Mouse (Mus musculus) stomach, postnatal 0 days (tissue): Measurements from ENCODE around the gene Paqr7. TPM values are rescaled to one million over a fixed set of nuclear protein-coding genes. Genes with fewer than 3 reads are reported as not detected.

ENCODE experiments used
- ATAC-seq: fragments of 200-750 bp; cut with Nextera tagmentation; 2 replicates; pipeline ENCODE4 v1.8.0; 2017; ENCODE audit not compliant: low FRiP score, low TSS enrichment
- DNase-seq: peaks from one replicate; pipeline ENCODE4 v3.0.0-alpha.2; 2016; ENCODE audit warnings: low spot score
- H3K27ac ChIP-seq: fragments of 300-500 bp; sonication (generic); replicated peaks from 2 replicates; pipeline ENCODE4 v1.5.1; 2014; ENCODE audit warnings: mild to moderate bottlenecking, control low read depth
- H3K27me3 ChIP-seq: fragments of 300-500 bp; sonication (generic); 2 replicates; pipeline ENCODE4 v1.6.1; 2014; ENCODE audit warnings: low read length; ENCODE audit not compliant: control insufficient read depth, insufficient read depth
- H3K36me3 ChIP-seq: fragments of 300-500 bp; sonication (generic); 2 replicates; pipeline ENCODE4 v1.6.1; 2014; ENCODE audit warnings: low read length, mixed read lengths; ENCODE audit not compliant: control insufficient read depth, insufficient read depth
- H3K4me1 ChIP-seq: fragments of 300-500 bp; sonication (generic); replicated peaks from 2 replicates; pipeline ENCODE4 v1.6.1; 2014; ENCODE audit warnings: antibody characterized with exemption; ENCODE audit not compliant: control insufficient read depth, insufficient read depth
- H3K4me2 ChIP-seq: fragments of 300-500 bp; sonication (generic); replicated peaks from 2 replicates; pipeline ENCODE4 v1.6.1; 2014; ENCODE audit warnings: low read depth, mild to moderate bottlenecking, control low read depth, moderate library complexity
- H3K4me3 ChIP-seq: fragments of 300-500 bp; sonication (generic); 2 replicates; pipeline ENCODE4 v1.5.1; 2014; ENCODE audit warnings: low read depth, low read length, control low read depth
- H3K9ac ChIP-seq: fragments of 300-500 bp; sonication (generic); 2 replicates; pipeline ENCODE4 v1.6.1; 2014; ENCODE audit warnings: mild to moderate bottlenecking, low read length, control low read depth, mixed read lengths
- H3K9me3 ChIP-seq: fragments of 300-500 bp; sonication (generic); 2 replicates; pipeline ENCODE4 v1.6.1; 2016; ENCODE audit warnings: low read length; ENCODE audit not compliant: control insufficient read depth
- CTCF ChIP-seq: IDR thresholded peaks from 2 replicates; pipeline ENCODE4 v1.5.1; 2016; ENCODE audit warnings: antibody characterized with exemption, low read depth, mild to moderate bottlenecking, moderate library complexity
- EP300 ChIP-seq: optimal IDR thresholded peaks from 2 replicates; pipeline ENCODE3; 2016; ENCODE audit warnings: antibody characterized with exemption
- WGBS: fragments of 180-500 bp; shearing (Covaris S2); extraction: QIAGEN DNeasy Blood & Tissue Kit; methylation state at CpG from one replicate; pipeline ENCODE4 v1.1.7; 2014; 5-methylcytosine and 5-hydroxymethylcytosine counted together
- polyA plus RNA-seq: library from polyadenylated mRNA; unstranded; fragments of >200 nt; fragmentation: Nextera tagmentation; extraction: Ambion mirVana; gene quantifications from 2 replicates; pipeline ENCODE4 v1.2.1, GENCODE M21; 2015

Paqr7 gene
- polyA plus RNA-seq, 1 experiment from 2014 or later, result 51.8 TPM

- no peak overlapping the region for H3K27ac ChIP-seq
- H3K27me3 ChIP-seq, result no peaks in the 10 kb centered on the region
- peak; percentile 39 for ATAC-seq
- no peak overlapping the region for H3K4me3 ChIP-seq
- H3K4me2 ChIP-seq, result no peak overlapping the region
- no peaks in the 10 kb centered on the region for H3K9me3 ChIP-seq
- WGBS, result 4% methylated on average over 9 of the region's 9 CpGs
- no peak overlapping the region for H3K9ac ChIP-seq
- peak; percentile 100 for TF ChIP-seq CTCF
- TF ChIP-seq EP300, result no peak
- DNase-seq, result peak; percentile 93
- H3K36me3 ChIP-seq, result peaks cover 12% of the 10 kb centered on the region
- no peaks in the 10 kb centered on the region for H3K4me1 ChIP-seq
Observed at GRCm38 (mm10) chr4:134478031-134478430, 18.5 kb upstream of the Paqr7 start.

DNA sequence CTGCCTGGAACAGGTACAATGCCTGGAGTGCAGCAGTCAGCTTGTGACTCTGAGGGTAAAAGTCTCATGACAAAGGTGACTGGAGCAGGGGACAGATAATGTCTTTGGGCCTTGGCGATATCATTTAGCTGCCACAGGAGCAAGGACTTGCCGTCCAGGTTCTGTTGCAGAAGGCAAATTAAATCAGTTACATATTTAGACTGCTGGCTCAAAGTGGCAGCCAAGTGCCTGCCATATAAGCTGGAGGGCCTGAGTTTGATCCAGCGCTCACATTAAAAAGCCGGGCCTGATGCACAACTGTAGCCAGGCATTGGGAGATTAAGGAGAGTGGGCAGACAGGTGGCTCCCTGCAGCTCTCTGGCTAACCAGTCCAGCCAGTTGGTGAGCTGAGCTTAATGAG, 16.7 kb upstream of the Paqr7 start:
- H3K27me3 ChIP-seq, result no peaks in the 10 kb centered on the region
- no peak overlapping the region for H3K4me3 ChIP-seq
- no peak for ATAC-seq
- no peak for DNase-seq
- 0 out of 2 replicates have a peak overlapping the region, but pooled peaks have one; percentile 8 for H3K27ac ChIP-seq
- no peak overlapping the region for H3K9ac ChIP-seq
- 80% methylated on average over 4 of the region's 4 CpGs for WGBS
- H3K9me3 ChIP-seq, result no peaks in the 10 kb centered on the region
- TF ChIP-seq CTCF (no peak), EP300 (no peak)
- H3K4me1 ChIP-seq, result no peaks in the 10 kb centered on the region
- H3K36me3 ChIP-seq, result peaks cover 4% of the 10 kb centered on the region; the same call in 1 of the 2 replicates
- no peak overlapping the region for H3K4me2 ChIP-seq

DNA sequence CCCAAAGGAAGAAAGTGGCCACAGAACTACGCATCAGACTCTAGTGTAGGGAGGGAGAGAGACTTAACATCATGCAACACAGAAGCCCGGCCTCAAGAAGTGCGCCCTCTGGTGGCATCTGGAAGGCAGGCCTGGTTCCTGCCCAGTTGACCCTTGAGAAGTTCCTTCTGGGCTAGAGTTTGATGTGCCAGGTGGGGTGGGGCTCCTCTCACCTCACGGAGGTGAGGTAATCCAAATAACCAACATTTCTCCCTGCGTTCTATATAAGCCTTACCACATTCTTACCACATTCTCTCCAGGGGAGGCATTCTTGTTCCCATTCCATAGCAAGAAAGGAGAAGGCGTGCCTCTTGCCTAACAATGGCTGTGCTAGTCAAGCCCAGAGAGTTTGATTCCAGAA, 15.6 kb upstream of the Paqr7 start:
- Histone ChIP-seq H3K4me3 (no peak overlapping the region), H3K4me1 (no peaks in the 10 kb centered on the region), H3K36me3 (no peaks in the 10 kb centered on the region), H3K9me3 (no peaks in the 10 kb centered on the region), H3K4me2 (no peak overlapping the region), H3K27ac (0 out of 2 replicates have a peak overlapping the region, but pooled peaks have one; percentile 35), H3K27me3 (no peaks in the 10 kb centered on the region), H3K9ac (no peak overlapping the region)
- DNase-seq (peak; percentile 90), ATAC-seq (peak; percentile 80)
- TF ChIP-seq EP300 (no peak), CTCF (peak; percentile 97)
- WGBS, result 16% methylated on average over 6 of the region's 6 CpGs

DNA sequence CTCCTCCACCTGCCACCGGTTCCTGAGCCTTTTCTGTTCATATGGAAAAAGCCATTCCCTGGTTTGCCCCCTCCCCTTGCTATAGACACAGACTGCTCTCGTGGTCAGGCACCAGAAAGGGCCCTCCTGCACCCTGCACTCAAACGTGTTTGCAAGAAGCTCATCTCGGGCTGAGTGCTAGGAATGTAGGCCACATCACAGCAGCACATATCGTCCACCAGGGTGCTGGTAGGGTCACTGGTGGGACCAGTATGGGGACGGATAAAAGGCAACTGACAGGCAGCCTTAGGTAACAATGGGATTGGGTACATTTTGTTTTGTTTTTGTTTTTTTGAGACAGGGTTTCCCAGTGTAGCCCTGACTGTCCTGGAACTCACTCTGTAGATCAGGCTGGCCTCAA, 15.2 kb upstream of the Paqr7 start:
- no peak for ATAC-seq
- Histone ChIP-seq H3K4me1 (no peaks in the 10 kb centered on the region), H3K9ac (no peak overlapping the region), H3K27ac (peak overlapping the region; percentile 35; the same call in 1 of the 2 replicates), H3K36me3 (no peaks in the 10 kb centered on the region), H3K9me3 (no peaks in the 10 kb centered on the region), H3K27me3 (no peaks in the 10 kb centered on the region), H3K4me2 (no peak overlapping the region), H3K4me3 (no peak overlapping the region)
- no peak for TF ChIP-seq CTCF
- TF ChIP-seq EP300, result no peak
- WGBS, result 50% methylated on average over 6 of the region's 6 CpGs
- DNase-seq, result no peak

- Histone ChIP-seq H3K9me3 (no peaks in the 10 kb centered on the region), H3K4me1 (no peaks in the 10 kb centered on the region), H3K27me3 (no peaks in the 10 kb centered on the region), H3K27ac (peak overlapping the region; percentile 89), H3K4me3 (no peak overlapping the region), H3K4me2 (no peak overlapping the region; the same call in 1 of the 2 replicates), H3K36me3 (no peaks in the 10 kb centered on the region), H3K9ac (no peak overlapping the region)
- TF ChIP-seq CTCF, result no peak
- no peak for TF ChIP-seq EP300
- 52% methylated on average over 8 of the region's 8 CpGs for WGBS
- DNase-seq (peak; percentile 76), ATAC-seq (peak; percentile 79)
Observed at GRCm38 (mm10) chr4:134482442-134482841, 14.1 kb upstream of the Paqr7 start.

GRCm38 (mm10) chr4:134483078-134483688, 13.3 kb upstream of the Paqr7 start:
- TF ChIP-seq EP300 (no peak), CTCF (no peak)
- no peaks in the 10 kb centered on the region for H3K27me3 ChIP-seq
- DNase-seq (no peak), ATAC-seq (no peak)
- WGBS, result 64% methylated on average over 6 of the region's 6 CpGs
- no peaks in the 10 kb centered on the region for H3K9me3 ChIP-seq
- no peaks in the 10 kb centered on the region for H3K36me3 ChIP-seq
- no peak overlapping the region for H3K4me2 ChIP-seq
- H3K9ac ChIP-seq, result no peak overlapping the region
- peak overlapping the region; percentile 56; the same call in 1 of the 2 replicates for H3K27ac ChIP-seq
- no peak overlapping the region for H3K4me3 ChIP-seq
- no peaks in the 10 kb centered on the region for H3K4me1 ChIP-seq
